8 mouse cellular contexts compared by ENCODE assay signal in the genomic region with DNA sequence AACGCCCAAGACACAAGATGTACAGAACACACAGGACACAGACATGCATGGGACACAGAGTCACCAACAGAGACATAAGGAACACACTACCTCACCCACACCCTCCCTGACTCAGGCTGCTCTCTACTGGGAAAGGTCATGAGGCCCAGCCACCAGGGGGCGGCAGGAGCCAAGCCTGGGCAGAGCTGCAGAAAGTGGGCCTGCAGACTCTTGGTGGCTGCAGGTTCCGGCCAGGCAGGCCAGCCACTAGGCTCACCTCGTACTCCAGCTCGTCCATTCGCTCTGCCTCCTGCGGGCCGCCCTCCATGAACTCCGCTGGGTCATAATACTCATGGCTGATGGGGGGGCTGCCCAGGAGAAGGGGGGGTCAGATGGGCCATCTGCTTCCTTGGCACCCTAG. TPM values are rescaled to one million over a fixed set of nuclear protein-coding genes. Genes with fewer than 3 reads are reported as not detected.
DNase-seq lines count a peak whose midpoint lies in the region; ATAC-seq and TF ChIP-seq lines count a peak whose summit lies in the region.

No protein-coding gene starts in this region.

- TF ChIP-seq CTCF in intestine, postnatal 0 days (IDR thresholded peaks at IDR 0.05; ENCODE audit: low read depth): peak; percentile 91

- H3K27ac ChIP-seq in intestine, postnatal 0 days (ENCODE audit: low read depth, low read length): no peak overlapping the region
- H3K27ac ChIP-seq in liver, embryonic 11.5 days (ENCODE audit: low read depth, low read length): no peak overlapping the region
- no peak overlapping the region for H3K27ac ChIP-seq in stomach, embryonic 14.5 days (ENCODE audit: low read length)

- DNase-seq in 416B (ENCODE audit: low read depth): peak; percentile 75
- DNase-seq in adipocyte (ENCODE audit: low spot score): peak; percentile 63
- peak; percentile 72 for DNase-seq in embryo, embryonic 10 days (ENCODE audit: low spot score)
- peak; percentile 44 to 63 for DNase-seq in gastrocnemius, postnatal 4 days (ENCODE audit: low spot score in 2 of 2)
- DNase-seq in liver, embryonic 11.5 days (ENCODE audit: low spot score): no peak

- H3K9me3 ChIP-seq in intestine, postnatal 0 days (ENCODE audit: control insufficient read depth): no peaks in the 10 kb centered on the region
- no peaks in the 10 kb centered on the region for H3K9me3 ChIP-seq in liver, embryonic 11.5 days (ENCODE audit: control insufficient read depth, low read length)
- no peaks in the 10 kb centered on the region for H3K9me3 ChIP-seq in stomach, embryonic 14.5 days (ENCODE audit: control insufficient read depth, low read depth, low read length)

- H3K36me3 ChIP-seq in intestine, postnatal 0 days (ENCODE audit: control insufficient read depth, insufficient read depth): no peaks in the 10 kb centered on the region
- H3K36me3 ChIP-seq in liver, embryonic 11.5 days (ENCODE audit: control insufficient read depth, insufficient read depth, low read length): no peaks in the 10 kb centered on the region
- no peaks in the 10 kb centered on the region for H3K36me3 ChIP-seq in stomach, embryonic 14.5 days (ENCODE audit: control insufficient read depth, insufficient read depth, low read length)

- H3K4me3 ChIP-seq in intestine, postnatal 0 days (ENCODE audit: low read depth, low read length): no peak overlapping the region
- no peak overlapping the region for H3K4me3 ChIP-seq in liver, embryonic 11.5 days (ENCODE audit: low read depth, low read length)
- no peak overlapping the region for H3K4me3 ChIP-seq in stomach, embryonic 14.5 days (ENCODE audit: low read depth, low read length)

- H3K4me2 ChIP-seq in intestine, postnatal 0 days (replicated peaks; ENCODE audit: low read depth): no peak overlapping the region
- H3K4me2 ChIP-seq in liver, embryonic 11.5 days: no peak overlapping the region
- no peak overlapping the region for H3K4me2 ChIP-seq in stomach, embryonic 14.5 days (replicated peaks; ENCODE audit: low read depth, low read length)

- ATAC-seq in intestine, postnatal 0 days: peak; percentile 69
- ATAC-seq in liver, embryonic 11.5 days (replicated peaks; ENCODE audit: low FRiP score): peak; percentile 72
- peak; percentile 89 for ATAC-seq in monocyte, adult 5-6 weeks (replicated peaks; ENCODE audit: insufficient number of reproducible peaks, low FRiP score, low TSS enrichment, poor library complexity, severe bottlenecking)
- ATAC-seq in stomach, embryonic 14.5 days (ENCODE audit: insufficient number of reproducible peaks, insufficient read depth, low FRiP score, low read depth): peak; percentile 76; the same call in 1 of the 2 replicates

- H3K4me1 ChIP-seq in intestine, postnatal 0 days (replicated peaks; ENCODE audit: control insufficient read depth, insufficient read depth, low read length): no peaks in the 10 kb centered on the region
- no peaks in the 10 kb centered on the region for H3K4me1 ChIP-seq in liver, embryonic 11.5 days (replicated peaks; ENCODE audit: control insufficient read depth, insufficient read depth, low read length)
- H3K4me1 ChIP-seq in stomach, embryonic 14.5 days (ENCODE audit: control insufficient read depth, insufficient read depth, low read length): no peaks in the 10 kb centered on the region

- 38% methylated on average over 9 of the region's 9 CpGs for WGBS in intestine, postnatal 0 days
- 32% methylated on average over 9 of the region's 9 CpGs for WGBS in liver, embryonic 11.5 days
- WGBS in stomach, embryonic 14.5 days: 36% methylated on average over 9 of the region's 9 CpGs

- H3K27me3 ChIP-seq in intestine, postnatal 0 days (replicated peaks; ENCODE audit: control insufficient read depth, insufficient read depth, low read length): no peaks in the 10 kb centered on the region
- peaks cover 9% of the 10 kb centered on the region for H3K27me3 ChIP-seq in liver, embryonic 11.5 days (replicated peaks; ENCODE audit: control insufficient read depth, insufficient read depth, low read length)
- no peaks in the 10 kb centered on the region for H3K27me3 ChIP-seq in stomach, embryonic 14.5 days (ENCODE audit: control insufficient read depth, insufficient read depth, low read length)

- H3K9ac ChIP-seq in intestine, postnatal 0 days (ENCODE audit: low read depth, low read length): no peak overlapping the region
- no peak overlapping the region for H3K9ac ChIP-seq in liver, embryonic 11.5 days (ENCODE audit: low read depth, low read length)
- H3K9ac ChIP-seq in stomach, embryonic 14.5 days (replicated peaks; ENCODE audit: low read depth, low read length): no peak overlapping the region

RNA-seq across cellular contexts. Expression of a gene that starts 11.7 kb away (rescaled TPM):
- total RNA-seq in gastrocnemius, postnatal 4 days (2021): 100 to 1,000 TPM; 118 to 128 TPM
- 299 and 323 TPM in 2 replicates for polyA plus RNA-seq in intestine, postnatal 0 days (2015; fragmentation: Nextera tagmentation; extraction: Ambion mirVana)
- polyA plus RNA-seq in liver, embryonic 11.5 days (2014; fragmentation: Nextera tagmentation; extraction: Ambion mirVana): 207 and 230 TPM in 2 replicates
- total RNA-seq in monocyte, adult 5-6 weeks (2017): 136 to 151 TPM (median 138 TPM) in 3 replicates
- polyA plus RNA-seq in stomach, embryonic 14.5 days (2014; fragmentation: Nextera tagmentation; extraction: Ambion mirVana): 227 and 236 TPM in 2 replicates

RNA-seq across cellular contexts. Expression of a gene that starts 11.8 kb away (rescaled TPM):
- total RNA-seq in gastrocnemius, postnatal 4 days (2021): 100 to 1,000 TPM; 221 to 247 TPM
- 142 and 145 TPM in 2 replicates for polyA plus RNA-seq in intestine, postnatal 0 days (2015; fragmentation: Nextera tagmentation; extraction: Ambion mirVana)
- polyA plus RNA-seq in liver, embryonic 11.5 days (2014; fragmentation: Nextera tagmentation; extraction: Ambion mirVana): 196 and 206 TPM in 2 replicates
- total RNA-seq in monocyte, adult 5-6 weeks (2017): 95.4 to 128 TPM (median 113 TPM) in 3 replicates
- 217 and 238 TPM in 2 replicates for polyA plus RNA-seq in stomach, embryonic 14.5 days (2014; fragmentation: Nextera tagmentation; extraction: Ambion mirVana)

RNA-seq across cellular contexts. Expression of a gene that starts 24.3 kb away (rescaled TPM):
- 100 to 1,000 TPM; 150 to 153 TPM for total RNA-seq in gastrocnemius, postnatal 4 days (2021)
- polyA plus RNA-seq in intestine, postnatal 0 days (2015; fragmentation: Nextera tagmentation; extraction: Ambion mirVana): 0.90 and 1.3 TPM in 2 replicates
- polyA plus RNA-seq in liver, embryonic 11.5 days (2014; fragmentation: Nextera tagmentation; extraction: Ambion mirVana): 0.81 and 1.3 TPM in 2 replicates
- 12.0 to 20.5 TPM (median 19.1 TPM) in 3 replicates for total RNA-seq in monocyte, adult 5-6 weeks (2017)
- polyA plus RNA-seq in stomach, embryonic 14.5 days (2014; fragmentation: Nextera tagmentation; extraction: Ambion mirVana): 2.3 and 2.7 TPM in 2 replicates

RNA-seq across cellular contexts. Expression of a gene that starts 26.3 kb away (rescaled TPM):
- 1 to 10 TPM; 6.7 to 6.8 TPM for total RNA-seq in gastrocnemius, postnatal 4 days (2021)
- polyA plus RNA-seq in intestine, postnatal 0 days (2015; fragmentation: Nextera tagmentation; extraction: Ambion mirVana): 0.12 and 0.22 TPM in 2 replicates
- 0.25 and 0.86 TPM in 2 replicates for polyA plus RNA-seq in liver, embryonic 11.5 days (2014; fragmentation: Nextera tagmentation; extraction: Ambion mirVana)
- total RNA-seq in monocyte, adult 5-6 weeks (2017): 0.68 to 2.9 TPM (median 1.9 TPM) in 3 replicates
- 1.6 and 1.9 TPM in 2 replicates for polyA plus RNA-seq in stomach, embryonic 14.5 days (2014; fragmentation: Nextera tagmentation; extraction: Ambion mirVana)

RNA-seq across cellular contexts. Expression of a gene that starts 41.6 kb away (rescaled TPM):
- total RNA-seq in gastrocnemius, postnatal 4 days (2021): 1 to 10 TPM; 3.1 to 3.7 TPM
- polyA plus RNA-seq in intestine, postnatal 0 days (2015; fragmentation: Nextera tagmentation; extraction: Ambion mirVana): 0.22 and 0.27 TPM in 2 replicates
- polyA plus RNA-seq in liver, embryonic 11.5 days (2014; fragmentation: Nextera tagmentation; extraction: Ambion mirVana): 0.36 and 0.49 TPM in 2 replicates
- total RNA-seq in monocyte, adult 5-6 weeks (2017): 2.7 to 6.1 TPM (median 3.9 TPM) in 3 replicates
- polyA plus RNA-seq in stomach, embryonic 14.5 days (2014; fragmentation: Nextera tagmentation; extraction: Ambion mirVana): 0.59 and 0.78 TPM in 2 replicates
